Comparison of ENCODE assay signal across 8 mouse cellular contexts in genomic region chr15:97705211-97706050, GRCm38 (mm10). TPM values are rescaled to one million over a fixed set of nuclear protein-coding genes. Genes with fewer than 3 reads are reported as not detected.
DNase-seq lines count a peak whose midpoint lies in the region; ATAC-seq lines count a peak whose summit lies in the region.

Rpap3 (minus strand) TSS chr15:97705825.

- WGBS in hindbrain, embryonic 14.5 days, result under 1% methylated on average over 70 of the region's 71 CpGs

- no peaks in the 10 kb centered on the region for H3K27me3 ChIP-seq in hindbrain, embryonic 14.5 days (ENCODE audit: control insufficient read depth, insufficient read depth, low read length)

- H3K4me3 ChIP-seq in hindbrain, embryonic 14.5 days (replicated peaks; ENCODE audit: low read length), result peak within 1 kb of the TSS; percentile 84

- H3K9ac ChIP-seq in hindbrain, embryonic 14.5 days, result peak within 1 kb of the TSS; percentile 93

- peak within 1 kb of the TSS; percentile 60 for H3K27ac ChIP-seq in hindbrain, embryonic 14.5 days

- DNase-seq in T-cell, adult 2 months (ENCODE audit: low spot score), result peak; percentile 82
- peak; percentile 90 to 94 for DNase-seq in cerebellum, postnatal 25 days
- DNase-seq in frontal cortex, postnatal 25 days (ENCODE audit: low spot score in 2 of 2), result peak; percentile 71 to 80
- DNase-seq in hindbrain, embryonic 14.5 days (ENCODE audit: low spot score), result peak; percentile 87
- peak; percentile 86 to 88 for DNase-seq in layer of hippocampus, postnatal 36 days
- DNase-seq in lung, postnatal 25 days (ENCODE audit: low spot score), result peak; percentile 82
- peak; percentile 89 for DNase-seq in retina, embryonic 14.5 days (ENCODE audit: low spot score)
- DNase-seq in thymus, postnatal 36 days, result peak; percentile 85 to 86

- ATAC-seq in hindbrain, embryonic 14.5 days (ENCODE audit: low FRiP score), result peak; percentile 92

- peaks cover 28% of the 10 kb centered on the region for H3K36me3 ChIP-seq in hindbrain, embryonic 14.5 days (replicated peaks; ENCODE audit: control insufficient read depth, insufficient read depth)

- peak within 1 kb of the TSS; percentile 72 for H3K4me2 ChIP-seq in hindbrain, embryonic 14.5 days (replicated peaks)

- H3K9me3 ChIP-seq in hindbrain, embryonic 14.5 days (ENCODE audit: control insufficient read depth, low read length), result no peaks in the 10 kb centered on the region

- H3K4me1 ChIP-seq in hindbrain, embryonic 14.5 days (replicated peaks; ENCODE audit: control insufficient read depth, insufficient read depth, low read length), result peaks cover 13% of the 10 kb centered on the region

RNA-seq across cellular contexts. Expression of gene Rpap3, which starts in this region (rescaled TPM):
- polyA plus RNA-seq in hindbrain, embryonic 14.5 days (2014; fragmentation: Nextera tagmentation; extraction: Ambion mirVana), result 42.1 and 45.6 TPM in 2 replicates
- total RNA-seq in layer of hippocampus, postnatal 36 days (2021), result 10 to 100 TPM; 21.0 to 23.3 TPM

Comparison
In these comparisons a context has a peak if more than half of its experiments do, and no peak if none do; other contexts are left out.
1. Peak in every context shown above with its lines: DNase-seq, ATAC-seq, H3K4me3 ChIP-seq and H3K27ac ChIP-seq.